Mouse (Mus musculus): ENCODE data around the gene Srgap2.

- TF ChIP-seq CTCF (IDR thresholded peaks at IDR 0.05; ENCODE audit: low read depth, low read length) (no peak), POLR2A (IDR thresholded peaks at IDR 0.05; ENCODE audit: borderline replicate concordance, low read depth, low read length) (no peak)
Measured at GRCm38 (mm10) chr1:131363887-131364286, 163.3 kb downstream of the Srgap2 start.

All from bone marrow macrophage, adult 2 months (primary cell).